8 mouse cellular contexts compared by ENCODE assay signal in genomic region chr7:44466888-44467311, GRCm38 (mm10). TPM values are rescaled to one million over a fixed set of nuclear protein-coding genes. Genes with fewer than 3 reads are reported as not detected.
DNase-seq lines count a peak whose midpoint lies in the region; ATAC-seq and TF ChIP-seq lines count a peak whose summit lies in the region.

No protein-coding gene starts in this region.

- ATAC-seq in heart, embryonic 11.5 days (replicated peaks; ENCODE audit: insufficient number of reproducible peaks, low FRiP score, low TSS enrichment), result no peak
- ATAC-seq in forebrain, embryonic 13.5 days, result 0 out of 2 replicates have a peak, but pooled peaks have one; percentile 0
- ATAC-seq in liver, embryonic 13.5 days (ENCODE audit: low read depth), result no peak

- intact Hi-C loops in heart, postnatal 25 days (cut with DNase I), result no loop called here
- intact Hi-C loops in left cerebral cortex, postnatal 25 days (cut with DNase I), result no loop called here
- intact Hi-C loops in left cerebral cortex, postnatal 4 days (cut with DNase I), result no loop called here

- peak overlapping the region; percentile 7; the same call in 1 of the 2 replicates for H3K4me2 ChIP-seq in heart, embryonic 11.5 days
- peak overlapping the region; percentile 75; the same call in 1 of the 2 replicates for H3K4me2 ChIP-seq in forebrain, embryonic 13.5 days
- peak overlapping the region; percentile 92 for H3K4me2 ChIP-seq in liver, embryonic 13.5 days

- H3K9me3 ChIP-seq in heart, embryonic 11.5 days (replicated peaks; ENCODE audit: control insufficient read depth, low read length), result no peaks in the 10 kb centered on the region
- H3K9me3 ChIP-seq in E14TG2a.4 (ENCODE audit: low read length), result no peaks in the 10 kb centered on the region
- H3K9me3 ChIP-seq in forebrain, embryonic 13.5 days (replicated peaks), result no peaks in the 10 kb centered on the region
- no peaks in the 10 kb centered on the region for H3K9me3 ChIP-seq in liver, embryonic 13.5 days (replicated peaks)

- peak overlapping the region; percentile 39; the same call in 1 of the 2 replicates for H3K9ac ChIP-seq in heart, embryonic 11.5 days (ENCODE audit: low read depth, low read length)
- H3K9ac ChIP-seq in forebrain, embryonic 13.5 days, result 0 out of 2 replicates have a peak overlapping the region, but pooled peaks have one; percentile 6
- 0 out of 2 replicates have a peak overlapping the region, but pooled peaks have one; percentile 5 for H3K9ac ChIP-seq in liver, embryonic 13.5 days

- no peaks in the 10 kb centered on the region for H3K36me3 ChIP-seq in heart, embryonic 11.5 days (ENCODE audit: control insufficient read depth, insufficient read depth, low read length)
- H3K36me3 ChIP-seq in E14TG2a.4 (ENCODE audit: insufficient read depth, low read length), result peaks cover 6% of the 10 kb centered on the region; the same call in 1 of the 2 replicates
- H3K36me3 ChIP-seq in forebrain, embryonic 13.5 days (ENCODE audit: poor library complexity, severe bottlenecking), result peaks cover 26% of the 10 kb centered on the region
- H3K36me3 ChIP-seq in liver, embryonic 13.5 days, result peaks cover 26% of the 10 kb centered on the region

- peak overlapping the region; percentile 41; the same call in 1 of the 2 replicates for H3K27ac ChIP-seq in heart, embryonic 11.5 days (ENCODE audit: low read depth, low read length)
- peak overlapping the region; percentile 91 for H3K27ac ChIP-seq in forebrain, embryonic 13.5 days
- peak overlapping the region; percentile 31 for H3K27ac ChIP-seq in liver, embryonic 13.5 days

- WGBS in heart, embryonic 11.5 days (ENCODE audit: insufficient replicate concordance), result 82% methylated on average over 16 of the region's 16 CpGs
- WGBS in forebrain, embryonic 13.5 days, result 85% methylated on average over 16 of the region's 16 CpGs
- 82% methylated on average over 16 of the region's 16 CpGs for WGBS in liver, embryonic 13.5 days (ENCODE audit: insufficient replicate concordance)

- DNase-seq in heart, postnatal 25 days (ENCODE audit: low spot score), result no peak
- DNase-seq in liver, embryonic 13.5 days, result no peak
- no peak for DNase-seq in spleen, adult 18-20 months
- no peak for DNase-seq in left cerebral cortex, postnatal 25 days (ENCODE audit: low spot score in 2 of 2)
- DNase-seq in left cerebral cortex, postnatal 4 days, result no peak

- peaks cover 26% of the 10 kb centered on the region for H3K27me3 ChIP-seq in heart, embryonic 11.5 days (ENCODE audit: control insufficient read depth, insufficient read depth, low read length)
- peaks cover 28% of the 10 kb centered on the region for H3K27me3 ChIP-seq in E14TG2a.4 (ENCODE audit: insufficient read depth, low read length)
- no peaks in the 10 kb centered on the region for H3K27me3 ChIP-seq in forebrain, embryonic 13.5 days
- H3K27me3 ChIP-seq in liver, embryonic 13.5 days, result peaks cover 35% of the 10 kb centered on the region

- H3K4me1 ChIP-seq in heart, embryonic 11.5 days (ENCODE audit: control insufficient read depth, insufficient read depth, low read length), result peaks cover 59% of the 10 kb centered on the region
- H3K4me1 ChIP-seq in E14TG2a.4 (replicated peaks; ENCODE audit: low read depth, low read length), result peaks cover 53% of the 10 kb centered on the region
- peaks cover 60% of the 10 kb centered on the region for H3K4me1 ChIP-seq in forebrain, embryonic 13.5 days
- peaks cover 80% of the 10 kb centered on the region for H3K4me1 ChIP-seq in liver, embryonic 13.5 days (replicated peaks)

- no peak overlapping the region for H3K4me3 ChIP-seq in heart, embryonic 11.5 days (ENCODE audit: low read depth, low read length)
- peak overlapping the region; percentile 90 for H3K4me3 ChIP-seq in E14TG2a.4 (replicated peaks; ENCODE audit: low read length)
- no peak overlapping the region for H3K4me3 ChIP-seq in forebrain, embryonic 13.5 days
- H3K4me3 ChIP-seq in liver, embryonic 13.5 days (replicated peaks), result peak overlapping the region; percentile 88; the same call in 1 of the 2 replicates

- no peak for TF ChIP-seq CTCF in E14TG2a.4 (conservative IDR thresholded peaks at IDR 0.05; ENCODE audit: low read length)

RNA-seq across cellular contexts. Expression of gene Josd2, which starts 0.9 kb away (rescaled TPM):
- polyA plus RNA-seq in heart, embryonic 11.5 days (2014; fragmentation: Nextera tagmentation; extraction: Ambion mirVana), result 169 and 181 TPM in 2 replicates
- total RNA-seq in heart, postnatal 25 days (2021), result 100 to 1,000 TPM; 158 to 161 TPM
- 49.0 and 56.1 TPM in 2 replicates for polyA plus RNA-seq in forebrain, embryonic 13.5 days (2015; fragmentation: Nextera tagmentation; extraction: Ambion mirVana)
- polyA plus RNA-seq in liver, embryonic 13.5 days (2015; fragmentation: Nextera tagmentation; extraction: Ambion mirVana), result 170 and 176 TPM in 2 replicates
- 10 to 100 TPM; 73.6 to 86.0 TPM for total RNA-seq in left cerebral cortex, postnatal 25 days (2021)
- total RNA-seq in left cerebral cortex, postnatal 4 days (2021), result 10 to 100 TPM; 31.9 to 32.6 TPM

RNA-seq across cellular contexts. Expression of gene Aspdh, which starts 1.7 kb away (rescaled TPM):
- polyA plus RNA-seq in heart, embryonic 11.5 days (2014; fragmentation: Nextera tagmentation; extraction: Ambion mirVana), result 1.3 and 1.5 TPM in 2 replicates
- total RNA-seq in heart, postnatal 25 days (2021), result 1 to 10 TPM in 1 of 2 experiments, under 1 TPM in 1; 0.70 to 1.3 TPM
- polyA plus RNA-seq in forebrain, embryonic 13.5 days (2015; fragmentation: Nextera tagmentation; extraction: Ambion mirVana), result 3.8 and 4.0 TPM in 2 replicates
- polyA plus RNA-seq in liver, embryonic 13.5 days (2015; fragmentation: Nextera tagmentation; extraction: Ambion mirVana), result 6.0 and 6.9 TPM in 2 replicates
- total RNA-seq in left cerebral cortex, postnatal 25 days (2021), result 10 to 100 TPM in 1 of 2 experiments, 1 to 10 TPM in 1; 9.6 to 10.1 TPM
- 10 to 100 TPM; 20.5 to 24.5 TPM for total RNA-seq in left cerebral cortex, postnatal 4 days (2021)

RNA-seq across cellular contexts. Expression of gene Emc10, which starts 29.4 kb away (rescaled TPM):
- 75.1 and 87.1 TPM in 2 replicates for polyA plus RNA-seq in heart, embryonic 11.5 days (2014; fragmentation: Nextera tagmentation; extraction: Ambion mirVana)
- 10 to 100 TPM; 96.9 to 99.6 TPM for total RNA-seq in heart, postnatal 25 days (2021)
- polyA plus RNA-seq in forebrain, embryonic 13.5 days (2015; fragmentation: Nextera tagmentation; extraction: Ambion mirVana), result 101 and 106 TPM in 2 replicates
- polyA plus RNA-seq in liver, embryonic 13.5 days (2015; fragmentation: Nextera tagmentation; extraction: Ambion mirVana), result 43.3 and 46.0 TPM in 2 replicates
- 100 to 1,000 TPM; 165 to 173 TPM for total RNA-seq in left cerebral cortex, postnatal 25 days (2021)
- total RNA-seq in left cerebral cortex, postnatal 4 days (2021), result 100 to 1,000 TPM; 146 to 150 TPM

RNA-seq across cellular contexts. Expression of gene Fam71e1, which starts 29.5 kb away (rescaled TPM):
- 8.9 and 10.6 TPM in 2 replicates for polyA plus RNA-seq in heart, embryonic 11.5 days (2014; fragmentation: Nextera tagmentation; extraction: Ambion mirVana)
- 1 to 10 TPM; 3.7 to 4.0 TPM for total RNA-seq in heart, postnatal 25 days (2021)
- polyA plus RNA-seq in forebrain, embryonic 13.5 days (2015; fragmentation: Nextera tagmentation; extraction: Ambion mirVana), result 30.1 and 35.0 TPM in 2 replicates
- 1.3 and 1.5 TPM in 2 replicates for polyA plus RNA-seq in liver, embryonic 13.5 days (2015; fragmentation: Nextera tagmentation; extraction: Ambion mirVana)
- total RNA-seq in left cerebral cortex, postnatal 25 days (2021), result 10 to 100 TPM; 17.4 to 18.9 TPM
- total RNA-seq in left cerebral cortex, postnatal 4 days (2021), result 10 to 100 TPM; 23.8 to 27.3 TPM

RNA-seq across cellular contexts. Expression of gene Lrrc4b, which starts 38.1 kb away (rescaled TPM):
- polyA plus RNA-seq in heart, embryonic 11.5 days (2014; fragmentation: Nextera tagmentation; extraction: Ambion mirVana), result 2.4 and 3.5 TPM in 2 replicates
- total RNA-seq in heart, postnatal 25 days (2021), result 10 to 100 TPM; 27.9 to 32.7 TPM
- 11.6 and 12.6 TPM in 2 replicates for polyA plus RNA-seq in forebrain, embryonic 13.5 days (2015; fragmentation: Nextera tagmentation; extraction: Ambion mirVana)
- polyA plus RNA-seq in liver, embryonic 13.5 days (2015; fragmentation: Nextera tagmentation; extraction: Ambion mirVana), result not detected in 2 replicates
- 100 to 1,000 TPM; 268 to 278 TPM for total RNA-seq in left cerebral cortex, postnatal 25 days (2021)
- 100 to 1,000 TPM; 357 to 379 TPM for total RNA-seq in left cerebral cortex, postnatal 4 days (2021)

Comparison
In these comparisons a context has a peak if more than half of its experiments do, and no peak if none do; other contexts are left out.
1. H3K27ac ChIP-seq: peak in every context shown above with its lines; median percentile 91 in forebrain, embryonic 13.5 days; 41 in heart, embryonic 11.5 days; 31 in liver, embryonic 13.5 days.
2. H3K4me2 ChIP-seq: peak in every context shown above with its lines; median percentile 92 in liver, embryonic 13.5 days; 75 in forebrain, embryonic 13.5 days; 7 in heart, embryonic 11.5 days.
3. H3K4me3 ChIP-seq: peak in E14TG2a.4 (single experiment) and liver, embryonic 13.5 days (single experiment); none in heart, embryonic 11.5 days (single experiment) and forebrain, embryonic 13.5 days (single experiment).
4. RNA of gene Aspdh, which starts 1.7 kb away (total RNA-seq): 20.5 to 24.5 TPM in left cerebral cortex, postnatal 4 days and 9.6 to 10.1 TPM in left cerebral cortex, postnatal 25 days; 0.70 to 1.3 TPM in heart, postnatal 25 days; every median in the first group is over 4 times any median in the second.
5. Peak in every context shown above with its lines, with median percentiles within 50 percentile points of each other: H3K9ac ChIP-seq.